Mouse (Mus musculus): ENCODE measurements around the gene Lgr4. TPM values are rescaled to one million over a fixed set of nuclear protein-coding genes. Genes with fewer than 3 reads are reported as not detected.

The Lgr4 gene
- polyA plus RNA-seq, 1 experiment from 2014 or later, result 14.0 TPM

- peaks cover 37% of the 10 kb centered on the region for H3K4me1 ChIP-seq (ENCODE audit: control insufficient read depth, insufficient read depth, low read length)
- no peak overlapping the region for H3K4me2 ChIP-seq
Measured at GRCm38 (mm10) chr2:109949519-109949918, 32.1 kb downstream of the Lgr4 start.

GRCm38 (mm10) chr2:109950311-109950710 is 32.9 kb downstream of the Lgr4 start:
- Histone ChIP-seq H3K9ac (ENCODE audit: low read depth, low read length) (no peak overlapping the region), H3K4me2 (no peak overlapping the region), H3K4me3 (ENCODE audit: low read depth, low read length) (no peak overlapping the region), H3K27ac (ENCODE audit: low read depth, low read length) (no peak overlapping the region), H3K4me1 (ENCODE audit: control insufficient read depth, insufficient read depth, low read length) (peaks cover 35% of the 10 kb centered on the region), H3K9me3 (replicated peaks; ENCODE audit: control insufficient read depth, low read length) (no peaks in the 10 kb centered on the region), H3K27me3 (ENCODE audit: control insufficient read depth, insufficient read depth, low read length) (no peaks in the 10 kb centered on the region), H3K36me3 (ENCODE audit: control insufficient read depth, insufficient read depth, low read length) (no peaks in the 10 kb centered on the region)
- no peak for ATAC-seq (replicated peaks; ENCODE audit: insufficient number of reproducible peaks, low FRiP score, low TSS enrichment)
- WGBS (ENCODE audit: insufficient replicate concordance), result 76% methylated on average over 3 of the region's 3 CpGs

More at GRCm38 (mm10) chr2:109949519-109949918, 32.1 kb downstream of the Lgr4 start:
- no peak overlapping the region for H3K4me3 ChIP-seq (ENCODE audit: low read depth, low read length)
- no peak overlapping the region for H3K27ac ChIP-seq (ENCODE audit: low read depth, low read length)
- H3K9ac ChIP-seq (ENCODE audit: low read depth, low read length), result no peak overlapping the region
- no peak for ATAC-seq (replicated peaks; ENCODE audit: insufficient number of reproducible peaks, low FRiP score, low TSS enrichment)
- H3K36me3 ChIP-seq (ENCODE audit: control insufficient read depth, insufficient read depth, low read length), result no peaks in the 10 kb centered on the region
- H3K27me3 ChIP-seq (ENCODE audit: control insufficient read depth, insufficient read depth, low read length), result no peaks in the 10 kb centered on the region
- no peaks in the 10 kb centered on the region for H3K9me3 ChIP-seq (replicated peaks; ENCODE audit: control insufficient read depth, low read length)

GRCm38 (mm10) chr2:109951050-109951449 is 33.6 kb downstream of the Lgr4 start:
- Histone ChIP-seq H3K9ac (ENCODE audit: low read depth, low read length) (no peak overlapping the region), H3K27ac (ENCODE audit: low read depth, low read length) (no peak overlapping the region), H3K4me3 (ENCODE audit: low read depth, low read length) (no peak overlapping the region), H3K9me3 (replicated peaks; ENCODE audit: control insufficient read depth, low read length) (no peaks in the 10 kb centered on the region), H3K4me1 (ENCODE audit: control insufficient read depth, insufficient read depth, low read length) (peaks cover 34% of the 10 kb centered on the region), H3K36me3 (ENCODE audit: control insufficient read depth, insufficient read depth, low read length) (no peaks in the 10 kb centered on the region), H3K27me3 (ENCODE audit: control insufficient read depth, insufficient read depth, low read length) (no peaks in the 10 kb centered on the region), H3K4me2 (no peak overlapping the region)
- no peak for ATAC-seq (replicated peaks; ENCODE audit: insufficient number of reproducible peaks, low FRiP score, low TSS enrichment)
- 47% methylated on average over 4 of the region's 4 CpGs for WGBS (ENCODE audit: insufficient replicate concordance)

GRCm38 (mm10) chr2:109953048-109953717 is 35.7 kb downstream of the Lgr4 start:
- no peak overlapping the region for H3K4me3 ChIP-seq (ENCODE audit: low read depth, low read length)
- H3K4me2 ChIP-seq, result no peak overlapping the region
- no peaks in the 10 kb centered on the region for H3K9me3 ChIP-seq (replicated peaks; ENCODE audit: control insufficient read depth, low read length)
- no peak overlapping the region for H3K9ac ChIP-seq (ENCODE audit: low read depth, low read length)
- no peak overlapping the region for H3K27ac ChIP-seq (ENCODE audit: low read depth, low read length)
- no peak for ATAC-seq (replicated peaks; ENCODE audit: insufficient number of reproducible peaks, low FRiP score, low TSS enrichment)
- whole genome bisulfite sequencing (ENCODE audit: insufficient replicate concordance), result 86% methylated on average over 10 of the region's 10 CpGs
- H3K36me3 ChIP-seq (ENCODE audit: control insufficient read depth, insufficient read depth, low read length), result no peaks in the 10 kb centered on the region
- H3K27me3 ChIP-seq (ENCODE audit: control insufficient read depth, insufficient read depth, low read length), result no peaks in the 10 kb centered on the region
- peaks cover 40% of the 10 kb centered on the region for H3K4me1 ChIP-seq (ENCODE audit: control insufficient read depth, insufficient read depth, low read length)

- 60% methylated on average over 4 of the region's 4 CpGs for WGBS (ENCODE audit: insufficient replicate concordance)
- peaks cover 40% of the 10 kb centered on the region for H3K4me1 ChIP-seq (ENCODE audit: control insufficient read depth, insufficient read depth, low read length)
- H3K4me3 ChIP-seq (ENCODE audit: low read depth, low read length), result no peak overlapping the region
- H3K9ac ChIP-seq (ENCODE audit: low read depth, low read length), result no peak overlapping the region
- no peaks in the 10 kb centered on the region for H3K9me3 ChIP-seq (replicated peaks; ENCODE audit: control insufficient read depth, low read length)
- H3K4me2 ChIP-seq, result no peak overlapping the region
- no peaks in the 10 kb centered on the region for H3K36me3 ChIP-seq (ENCODE audit: control insufficient read depth, insufficient read depth, low read length)
- no peak overlapping the region for H3K27ac ChIP-seq (ENCODE audit: low read depth, low read length)
- ATAC-seq (replicated peaks; ENCODE audit: insufficient number of reproducible peaks, low FRiP score, low TSS enrichment), result no peak
- H3K27me3 ChIP-seq (ENCODE audit: control insufficient read depth, insufficient read depth, low read length), result no peaks in the 10 kb centered on the region
Measured at GRCm38 (mm10) chr2:109953893-109954292, 36.4 kb downstream of the Lgr4 start.

- H3K4me1 ChIP-seq (ENCODE audit: control insufficient read depth, insufficient read depth, low read length), result peaks cover 45% of the 10 kb centered on the region
- H3K4me3 ChIP-seq (ENCODE audit: low read depth, low read length), result no peak overlapping the region
- H3K36me3 ChIP-seq (ENCODE audit: control insufficient read depth, insufficient read depth, low read length), result no peaks in the 10 kb centered on the region
- no peaks in the 10 kb centered on the region for H3K9me3 ChIP-seq (replicated peaks; ENCODE audit: control insufficient read depth, low read length)
- H3K4me2 ChIP-seq, result peak overlapping the region; percentile 2; the same call in 1 of the 2 replicates
- peak; percentile 47; the same call in 1 of the 2 replicates for ATAC-seq (replicated peaks; ENCODE audit: insufficient number of reproducible peaks, low FRiP score, low TSS enrichment)
- no peak overlapping the region for H3K9ac ChIP-seq (ENCODE audit: low read depth, low read length)
- H3K27me3 ChIP-seq (ENCODE audit: control insufficient read depth, insufficient read depth, low read length), result no peaks in the 10 kb centered on the region
- WGBS (ENCODE audit: insufficient replicate concordance), result 42% methylated on average over 5 of the region's 5 CpGs
- H3K27ac ChIP-seq (ENCODE audit: low read depth, low read length), result 0 out of 2 replicates have a peak overlapping the region, but pooled peaks have one; percentile 13
Measured at GRCm38 (mm10) chr2:109955060-109955459, 37.6 kb downstream of the Lgr4 start.

GRCm38 (mm10) chr2:109955910-109956309 is 38.5 kb downstream of the Lgr4 start:
- peaks cover 38% of the 10 kb centered on the region for H3K4me1 ChIP-seq (ENCODE audit: control insufficient read depth, insufficient read depth, low read length)
- H3K4me3 ChIP-seq (ENCODE audit: low read depth, low read length), result no peak overlapping the region
- no peak overlapping the region for H3K27ac ChIP-seq (ENCODE audit: low read depth, low read length)
- 91% methylated on average over 5 of the region's 5 CpGs for WGBS (ENCODE audit: insufficient replicate concordance)
- no peaks in the 10 kb centered on the region for H3K27me3 ChIP-seq (ENCODE audit: control insufficient read depth, insufficient read depth, low read length)
- no peak overlapping the region for H3K9ac ChIP-seq (ENCODE audit: low read depth, low read length)
- H3K36me3 ChIP-seq (ENCODE audit: control insufficient read depth, insufficient read depth, low read length), result no peaks in the 10 kb centered on the region
- H3K4me2 ChIP-seq, result no peak overlapping the region
- no peak for ATAC-seq (replicated peaks; ENCODE audit: insufficient number of reproducible peaks, low FRiP score, low TSS enrichment)
- H3K9me3 ChIP-seq (replicated peaks; ENCODE audit: control insufficient read depth, low read length), result no peaks in the 10 kb centered on the region

GRCm38 (mm10) chr2:109956785-109957184 is 39.3 kb downstream of the Lgr4 start:
- Histone ChIP-seq H3K36me3 (ENCODE audit: control insufficient read depth, insufficient read depth, low read length) (no peaks in the 10 kb centered on the region), H3K4me2 (no peak overlapping the region), H3K27me3 (ENCODE audit: control insufficient read depth, insufficient read depth, low read length) (no peaks in the 10 kb centered on the region), H3K4me3 (ENCODE audit: low read depth, low read length) (no peak overlapping the region), H3K27ac (ENCODE audit: low read depth, low read length) (no peak overlapping the region), H3K4me1 (ENCODE audit: control insufficient read depth, insufficient read depth, low read length) (peaks cover 32% of the 10 kb centered on the region), H3K9ac (ENCODE audit: low read depth, low read length) (no peak overlapping the region), H3K9me3 (replicated peaks; ENCODE audit: control insufficient read depth, low read length) (no peaks in the 10 kb centered on the region)
- 55% methylated on average over 4 of the region's 4 CpGs for WGBS (ENCODE audit: insufficient replicate concordance)
- ATAC-seq (replicated peaks; ENCODE audit: insufficient number of reproducible peaks, low FRiP score, low TSS enrichment), result no peak

Data from heart, embryonic 11.5 days (tissue).